Mouse (Mus musculus) liver, adult 2 months (tissue): Measurements from ENCODE around the gene Gm28308.

Experiments used
- CTCF ChIP-seq: fragments of 200-500 bp; IDR thresholded peaks from 2 replicates; pipeline ENCODE4 v1.5.1; 2011; ENCODE audit warnings: low read depth, low read length, control low read depth
- POLR2A ChIP-seq: fragments of 200-500 bp; IDR thresholded peaks from 2 replicates; pipeline ENCODE4 v1.6.1; 2011; ENCODE audit warnings: low read length, control low read depth; ENCODE audit not compliant: insufficient read depth; ENCODE audit errors: extremely low read depth

- TF ChIP-seq POLR2A (no peak), CTCF (no peak)
Observed at GRCm38 (mm10) chr6:52239625-52240388, 26.7 kb upstream of the Gm28308 start.
